Mouse (Mus musculus): ENCODE data around the gene Srsf11. TPM values are rescaled to one million over a fixed set of nuclear protein-coding genes. Genes with fewer than 3 reads are reported as not detected.

Gene Srsf11
- polyA plus RNA-seq, 1 experiment from 2014 or later, result 231 TPM

DNA sequence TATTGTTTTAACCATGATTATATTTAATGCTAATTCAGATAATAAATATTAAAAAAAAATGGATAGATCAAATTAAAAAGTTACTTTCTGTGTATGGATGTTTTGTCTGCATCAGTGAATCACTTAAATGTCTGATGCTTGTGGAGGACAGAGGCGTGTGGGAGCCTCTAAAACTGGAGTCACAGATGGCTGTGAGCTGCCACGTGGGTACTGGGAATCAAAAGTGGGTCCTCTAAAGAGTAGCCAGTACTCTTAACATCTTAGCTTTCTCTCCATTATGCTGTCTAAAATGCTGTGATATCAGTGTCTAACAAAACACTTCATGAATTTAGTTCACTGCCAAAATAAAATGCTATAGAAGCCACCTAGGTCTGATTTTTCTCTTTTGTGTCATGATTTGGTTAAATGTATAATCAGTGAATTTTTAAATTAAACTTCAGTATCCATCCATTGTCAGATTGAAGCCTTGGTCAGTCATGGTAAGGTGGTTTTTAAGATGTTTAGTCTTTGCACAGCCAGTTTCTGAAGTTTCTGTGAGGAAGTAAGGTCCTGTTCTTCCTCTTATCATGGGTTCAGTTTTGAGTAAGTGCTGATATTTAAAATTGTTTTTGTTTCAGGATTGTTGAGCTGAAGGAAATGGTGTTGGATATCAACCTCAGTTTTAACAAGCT, 24.3 kb upstream of the Srsf11 start:
- H3K9me3 ChIP-seq (ENCODE audit: low read length), result no peaks in the 10 kb centered on the region
- ATAC-seq (ENCODE audit: low FRiP score, low TSS enrichment), result no peak
- H3K4me1 ChIP-seq (ENCODE audit: insufficient read depth, low read length), result no peaks in the 10 kb centered on the region
- peaks cover 21% of the 10 kb centered on the region for H3K36me3 ChIP-seq (ENCODE audit: insufficient read depth, low read length)
- H3K9ac ChIP-seq (replicated peaks; ENCODE audit: low read length), result no peak overlapping the region
- H3K4me3 ChIP-seq (ENCODE audit: low read length), result no peak overlapping the region
- no peaks in the 10 kb centered on the region for H3K27me3 ChIP-seq (ENCODE audit: insufficient read depth, low read length)
- no peak overlapping the region for H3K27ac ChIP-seq (ENCODE audit: low read length)
- 90% methylated on average over 2 of the region's 2 CpGs for WGBS
- no peak overlapping the region for H3K4me2 ChIP-seq (replicated peaks; ENCODE audit: low read depth, low read length)

DNA sequence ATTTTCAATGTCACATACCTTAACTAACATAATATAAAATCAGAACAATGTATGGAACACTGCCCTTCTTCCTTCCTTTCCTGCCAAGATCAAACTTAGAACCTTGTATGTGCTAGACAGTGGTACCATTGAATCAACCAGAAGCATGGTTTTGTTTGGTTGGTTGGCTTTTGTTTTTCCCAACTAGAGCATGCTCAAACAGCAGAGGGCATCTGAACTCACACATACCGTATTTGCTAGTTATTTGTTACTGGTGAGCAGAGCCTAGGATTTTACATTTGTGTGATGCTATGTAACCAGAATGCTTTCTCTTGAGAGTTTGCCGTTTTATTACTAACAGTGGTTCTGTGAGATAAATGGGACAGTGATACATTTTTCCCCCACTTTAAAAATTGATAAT, 13.1 kb upstream of the Srsf11 start:
- no peak for ATAC-seq (ENCODE audit: low FRiP score, low TSS enrichment)
- no peak overlapping the region for H3K4me3 ChIP-seq (ENCODE audit: low read length)
- peaks cover 11% of the 10 kb centered on the region; the same call in 1 of the 2 replicates for H3K36me3 ChIP-seq (ENCODE audit: insufficient read depth, low read length)
- no peak overlapping the region for H3K27ac ChIP-seq (ENCODE audit: low read length)
- no peaks in the 10 kb centered on the region for H3K27me3 ChIP-seq (ENCODE audit: insufficient read depth, low read length)
- H3K9me3 ChIP-seq (ENCODE audit: low read length), result no peaks in the 10 kb centered on the region
- WGBS, result 92% methylated on average over 2 of the region's 2 CpGs
- no peaks in the 10 kb centered on the region for H3K4me1 ChIP-seq (ENCODE audit: insufficient read depth, low read length)
- H3K4me2 ChIP-seq (replicated peaks; ENCODE audit: low read depth, low read length), result no peak overlapping the region
- no peak overlapping the region for H3K9ac ChIP-seq (replicated peaks; ENCODE audit: low read length)

DNA sequence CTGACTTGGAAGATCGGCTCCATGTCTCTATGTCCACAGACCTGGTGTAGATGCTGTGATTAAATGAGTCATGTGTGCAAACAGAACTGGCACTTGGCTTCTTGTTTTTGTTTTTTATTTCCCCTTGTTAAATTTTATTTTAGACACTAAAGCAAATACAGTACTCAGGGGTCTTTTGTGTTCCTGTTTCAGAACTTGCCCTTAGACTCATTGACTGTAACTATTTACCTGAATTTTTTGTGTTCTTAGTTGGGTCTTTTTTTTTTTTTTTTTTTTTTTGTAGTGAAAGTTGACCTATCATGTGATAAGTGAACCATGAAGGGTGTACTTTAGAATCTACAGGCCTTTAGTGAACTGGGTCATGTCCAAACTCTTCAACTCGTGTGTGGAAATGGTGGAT, 4.3 kb upstream of the Srsf11 start:
- no peaks in the 10 kb centered on the region for H3K36me3 ChIP-seq (ENCODE audit: insufficient read depth, low read length)
- 70% methylated on average over 2 of the region's 2 CpGs for WGBS
- no peaks in the 10 kb centered on the region for H3K9me3 ChIP-seq (ENCODE audit: low read length)
- no peak overlapping the region for H3K4me2 ChIP-seq (replicated peaks; ENCODE audit: low read depth, low read length)
- no peak overlapping the region for H3K4me3 ChIP-seq (ENCODE audit: low read length)
- no peak overlapping the region for H3K9ac ChIP-seq (replicated peaks; ENCODE audit: low read length)
- no peaks in the 10 kb centered on the region for H3K27me3 ChIP-seq (ENCODE audit: insufficient read depth, low read length)
- ATAC-seq (ENCODE audit: low FRiP score, low TSS enrichment), result no peak
- H3K27ac ChIP-seq (ENCODE audit: low read length), result no peak overlapping the region
- peaks cover 6% of the 10 kb centered on the region; the same call in 1 of the 2 replicates for H3K4me1 ChIP-seq (ENCODE audit: insufficient read depth, low read length)

DNA sequence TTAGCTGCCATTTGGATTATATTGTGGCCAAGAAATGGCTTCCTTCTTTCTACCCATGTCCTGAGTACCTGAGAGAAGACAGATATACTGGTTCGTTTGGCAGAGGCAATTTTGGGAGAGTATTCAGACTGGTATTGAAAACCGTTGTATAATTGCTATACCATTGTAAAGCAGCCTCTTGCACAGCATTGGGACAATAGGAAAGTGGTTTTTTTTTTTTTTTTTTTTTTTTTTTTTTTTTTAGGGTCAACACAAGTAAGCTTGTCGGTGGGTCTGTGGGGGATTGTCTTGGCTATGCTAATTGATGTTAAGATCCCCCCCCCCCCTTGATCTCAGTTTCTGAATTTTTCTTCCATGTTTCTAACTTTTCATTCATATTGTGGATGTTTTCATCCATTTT, 1.7 kb upstream of the Srsf11 start:
- no peaks in the 10 kb centered on the region for H3K36me3 ChIP-seq (ENCODE audit: insufficient read depth, low read length)
- no peak overlapping the region for H3K4me3 ChIP-seq (ENCODE audit: low read length)
- H3K27me3 ChIP-seq (ENCODE audit: insufficient read depth, low read length), result no peaks in the 10 kb centered on the region
- no peaks in the 10 kb centered on the region for H3K9me3 ChIP-seq (ENCODE audit: low read length)
- 86% methylated on average over 3 of the region's 3 CpGs for WGBS
- ATAC-seq (ENCODE audit: low FRiP score, low TSS enrichment), result no peak
- H3K4me1 ChIP-seq (ENCODE audit: insufficient read depth, low read length), result peaks cover 15% of the 10 kb centered on the region
- no peak overlapping the region for H3K27ac ChIP-seq (ENCODE audit: low read length)
- H3K4me2 ChIP-seq (replicated peaks; ENCODE audit: low read depth, low read length), result no peak overlapping the region
- no peak overlapping the region for H3K9ac ChIP-seq (replicated peaks; ENCODE audit: low read length)

DNA sequence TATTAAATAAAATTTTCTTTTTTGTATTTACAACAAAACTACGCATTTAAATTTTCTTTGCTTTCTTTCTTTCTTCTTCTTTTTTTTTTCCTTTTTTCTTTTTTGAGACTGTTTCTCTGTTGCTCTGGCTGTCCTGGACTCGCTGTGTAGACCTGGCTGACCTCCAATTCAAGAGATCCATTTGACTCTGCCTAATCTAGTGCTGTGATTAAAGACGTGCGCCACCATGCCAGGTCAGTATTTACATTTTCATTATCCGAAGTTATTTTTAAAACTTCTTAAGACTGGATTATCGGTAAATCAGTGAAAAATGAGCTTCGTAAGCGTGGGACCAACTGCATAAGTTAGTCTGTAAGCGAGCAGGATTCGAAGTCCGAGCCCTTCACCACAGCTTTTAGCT, 573 bp downstream of the Srsf11 start:
- peak overlapping the region; percentile 80 for H3K4me3 ChIP-seq (ENCODE audit: low read length)
- WGBS, result 1% methylated on average over 11 of the region's 11 CpGs
- peak overlapping the region; percentile 75 for H3K4me2 ChIP-seq (replicated peaks; ENCODE audit: low read depth, low read length)
- no peaks in the 10 kb centered on the region for H3K9me3 ChIP-seq (ENCODE audit: low read length)
- ATAC-seq (ENCODE audit: low FRiP score, low TSS enrichment), result no peak
- H3K27me3 ChIP-seq (ENCODE audit: insufficient read depth, low read length), result no peaks in the 10 kb centered on the region
- peaks cover 24% of the 10 kb centered on the region for H3K4me1 ChIP-seq (ENCODE audit: insufficient read depth, low read length)
- H3K9ac ChIP-seq (replicated peaks; ENCODE audit: low read length), result peak overlapping the region; percentile 82
- H3K27ac ChIP-seq (ENCODE audit: low read length), result peak overlapping the region; percentile 85
- H3K36me3 ChIP-seq (ENCODE audit: insufficient read depth, low read length), result no peaks in the 10 kb centered on the region

DNA sequence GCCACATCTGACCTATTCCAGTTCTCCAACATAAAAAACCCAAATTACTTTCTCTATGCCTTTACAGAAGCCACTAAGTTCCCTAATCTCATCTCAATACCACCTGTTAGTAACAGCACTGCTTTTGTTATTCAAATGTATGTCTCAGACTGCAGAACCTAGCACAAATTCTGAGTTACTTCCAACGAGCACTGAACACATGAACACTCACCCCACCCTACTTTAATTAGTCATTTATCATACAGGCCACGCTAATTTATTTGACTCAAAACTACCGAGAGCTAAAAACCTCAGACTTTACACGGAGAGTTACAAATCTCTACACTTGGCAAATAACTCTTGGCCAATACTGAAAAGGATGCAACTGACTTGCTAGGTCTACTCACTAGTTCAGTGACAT, 4.3 kb downstream of the Srsf11 start:
- H3K9ac ChIP-seq (replicated peaks; ENCODE audit: low read length), result peak overlapping the region; percentile 95
- no peaks in the 10 kb centered on the region for H3K27me3 ChIP-seq (ENCODE audit: insufficient read depth, low read length)
- H3K4me2 ChIP-seq (replicated peaks; ENCODE audit: low read depth, low read length), result peak overlapping the region; percentile 82
- 3% methylated on average over 4 of the region's 4 CpGs for WGBS
- peak overlapping the region; percentile 98 for H3K27ac ChIP-seq (ENCODE audit: low read length)
- peak overlapping the region; percentile 90 for H3K4me3 ChIP-seq (ENCODE audit: low read length)
- 0 out of 2 replicates have a peak, but pooled peaks cover 2% of the 10 kb centered on the region for H3K36me3 ChIP-seq (ENCODE audit: insufficient read depth, low read length)
- peaks cover 22% of the 10 kb centered on the region for H3K4me1 ChIP-seq (ENCODE audit: insufficient read depth, low read length)
- H3K9me3 ChIP-seq (ENCODE audit: low read length), result no peaks in the 10 kb centered on the region
- ATAC-seq (ENCODE audit: low FRiP score, low TSS enrichment), result no peak

DNA sequence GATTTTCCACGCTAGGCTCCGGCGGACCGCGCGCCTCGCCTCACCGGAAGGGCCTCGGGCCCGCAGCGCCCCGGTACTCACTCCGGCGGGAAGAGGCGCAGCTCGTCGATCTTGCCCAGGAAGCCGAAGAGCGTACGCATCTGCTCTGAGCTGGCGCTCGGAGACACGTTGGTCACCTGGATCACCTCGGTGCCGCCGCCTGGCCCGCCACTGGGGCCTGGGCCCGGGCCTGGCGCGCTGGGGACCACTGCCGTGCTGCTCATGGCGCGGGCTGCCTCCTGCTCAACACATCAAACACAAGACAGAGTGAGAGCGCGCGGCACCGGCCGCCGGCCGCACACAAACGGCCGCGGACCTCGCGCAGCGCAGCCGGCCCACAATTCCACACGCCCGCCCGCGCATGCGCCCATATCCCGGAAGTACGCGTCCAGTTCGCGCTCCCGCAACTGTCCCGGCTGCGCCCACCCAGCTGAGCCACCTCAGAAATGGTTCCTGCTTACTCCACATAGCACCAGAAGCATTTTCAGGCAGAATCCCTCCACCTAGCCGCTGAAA, 5.0 kb downstream of the Srsf11 start:
- H3K27me3 ChIP-seq (ENCODE audit: insufficient read depth, low read length), result no peaks in the 10 kb centered on the region
- H3K36me3 ChIP-seq (ENCODE audit: insufficient read depth, low read length), result peaks cover 5% of the 10 kb centered on the region
- H3K9me3 ChIP-seq (ENCODE audit: low read length), result no peaks in the 10 kb centered on the region
- H3K4me1 ChIP-seq (ENCODE audit: insufficient read depth, low read length), result peaks cover 22% of the 10 kb centered on the region
- peak; percentile 95 for ATAC-seq (ENCODE audit: low FRiP score, low TSS enrichment)
- H3K27ac ChIP-seq (ENCODE audit: low read length), result peak overlapping the region; percentile 98
- WGBS, result under 1% methylated on average over 59 of the region's 61 CpGs
- H3K4me2 ChIP-seq (replicated peaks; ENCODE audit: low read depth, low read length), result peak overlapping the region; percentile 82
- H3K4me3 ChIP-seq (ENCODE audit: low read length), result peak overlapping the region; percentile 90
- H3K9ac ChIP-seq (replicated peaks; ENCODE audit: low read length), result peak overlapping the region; percentile 95

DNA sequence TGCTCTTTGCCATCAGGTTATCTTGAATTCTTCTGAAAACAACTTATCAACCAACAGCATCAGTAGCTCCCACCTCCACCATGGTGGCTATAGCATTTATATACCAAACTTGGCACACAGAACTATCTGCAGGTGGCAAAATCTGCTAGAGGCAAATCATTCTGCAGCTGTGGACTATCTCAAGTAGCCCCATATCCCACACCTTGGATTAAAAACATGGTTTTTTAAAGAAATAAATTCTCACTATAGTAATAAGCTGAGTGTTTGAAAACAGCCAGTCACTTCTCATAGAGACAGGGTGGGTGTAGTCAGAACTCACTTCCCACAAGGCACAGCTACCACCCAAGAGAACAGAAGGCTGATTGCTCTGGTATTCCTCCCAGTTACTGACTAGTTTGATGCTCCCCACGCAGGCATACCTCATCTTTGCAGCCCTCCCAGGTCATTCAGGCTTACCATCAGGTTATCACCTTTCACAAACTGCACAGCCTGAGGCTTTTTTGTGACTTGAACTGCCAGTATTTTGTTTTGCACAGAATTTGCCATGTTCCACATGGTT, 26.6 kb downstream of the Srsf11 start:
- WGBS, result 44% methylated on average over 1 of the region's 1 CpGs
- Histone ChIP-seq H3K9me3 (ENCODE audit: low read length) (no peaks in the 10 kb centered on the region), H3K27ac (ENCODE audit: low read length) (no peak overlapping the region), H3K9ac (replicated peaks; ENCODE audit: low read length) (no peak overlapping the region), H3K4me3 (ENCODE audit: low read length) (no peak overlapping the region), H3K4me2 (replicated peaks; ENCODE audit: low read depth, low read length) (no peak overlapping the region), H3K4me1 (ENCODE audit: insufficient read depth, low read length) (no peaks in the 10 kb centered on the region), H3K27me3 (ENCODE audit: insufficient read depth, low read length) (no peaks in the 10 kb centered on the region), H3K36me3 (ENCODE audit: insufficient read depth, low read length) (peaks cover 33% of the 10 kb centered on the region)
- no peak for ATAC-seq (ENCODE audit: low FRiP score, low TSS enrichment)

DNA sequence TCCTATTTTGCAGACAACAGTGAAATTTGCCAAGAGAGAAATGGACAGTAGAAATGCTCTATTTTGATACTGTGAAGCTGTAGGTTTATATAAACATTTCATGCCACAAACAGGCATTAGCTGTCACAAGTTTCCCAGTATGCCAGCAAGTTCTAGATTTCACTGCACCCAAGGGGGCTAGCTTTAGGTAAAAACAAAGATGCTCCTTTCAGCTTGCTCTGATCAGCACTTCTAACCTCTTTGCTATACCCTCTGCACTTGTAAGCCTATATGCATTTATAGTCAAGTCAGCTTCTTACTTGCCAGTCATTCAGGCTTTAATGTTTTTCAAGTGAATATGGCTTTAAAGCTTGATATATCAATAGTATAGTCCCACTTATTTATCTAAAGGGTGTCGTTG, 27.8 kb downstream of the Srsf11 start:
- no peaks in the 10 kb centered on the region for H3K4me1 ChIP-seq (ENCODE audit: insufficient read depth, low read length)
- H3K4me2 ChIP-seq (replicated peaks; ENCODE audit: low read depth, low read length), result no peak overlapping the region
- 71% methylated on average over 1 of the region's 1 CpGs for WGBS
- no peaks in the 10 kb centered on the region for H3K9me3 ChIP-seq (ENCODE audit: low read length)
- no peak overlapping the region for H3K9ac ChIP-seq (replicated peaks; ENCODE audit: low read length)
- H3K36me3 ChIP-seq (ENCODE audit: insufficient read depth, low read length), result peaks cover 32% of the 10 kb centered on the region
- no peak overlapping the region for H3K4me3 ChIP-seq (ENCODE audit: low read length)
- no peak overlapping the region for H3K27ac ChIP-seq (ENCODE audit: low read length)
- no peaks in the 10 kb centered on the region for H3K27me3 ChIP-seq (ENCODE audit: insufficient read depth, low read length)
- no peak for ATAC-seq (ENCODE audit: low FRiP score, low TSS enrichment)

DNA sequence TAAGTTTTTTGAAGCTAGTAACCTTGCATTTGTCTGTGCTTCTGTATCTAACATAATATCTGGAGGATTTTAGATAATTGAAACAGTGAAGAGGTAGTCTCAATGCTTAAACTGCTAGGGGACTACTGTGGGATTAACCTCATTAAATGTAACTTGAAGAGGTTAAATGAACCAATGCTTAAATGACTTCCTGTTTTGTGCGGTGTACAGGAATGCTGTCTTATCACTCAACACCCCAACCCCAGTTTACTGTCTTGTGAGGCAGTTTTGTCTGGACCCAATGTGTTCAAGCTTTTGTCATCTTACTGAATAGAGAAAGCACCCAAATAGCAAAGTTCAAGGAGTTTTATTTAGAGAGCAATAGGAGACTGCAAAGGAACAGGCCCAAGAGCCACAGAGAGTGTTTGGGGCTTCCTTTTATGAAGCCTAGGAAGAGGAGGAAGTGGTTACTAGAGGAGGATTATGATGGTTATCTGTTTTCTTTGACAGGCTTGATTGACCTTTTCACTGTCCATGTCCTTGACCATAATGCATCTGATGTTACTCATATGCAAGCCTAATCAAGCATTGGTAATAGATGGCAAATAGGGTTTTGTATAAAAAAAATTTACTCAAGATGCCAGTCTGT, 37.6 kb downstream of the Srsf11 start:
- Histone ChIP-seq H3K36me3 (ENCODE audit: insufficient read depth, low read length) (peaks cover 23% of the 10 kb centered on the region), H3K4me3 (ENCODE audit: low read length) (no peak overlapping the region), H3K4me2 (replicated peaks; ENCODE audit: low read depth, low read length) (no peak overlapping the region), H3K4me1 (ENCODE audit: insufficient read depth, low read length) (no peaks in the 10 kb centered on the region), H3K9ac (replicated peaks; ENCODE audit: low read length) (no peak overlapping the region), H3K27ac (ENCODE audit: low read length) (no peak overlapping the region), H3K9me3 (ENCODE audit: low read length) (no peaks in the 10 kb centered on the region), H3K27me3 (ENCODE audit: insufficient read depth, low read length) (no peaks in the 10 kb centered on the region)
- 41% methylated on average over 1 of the region's 1 CpGs for WGBS
- no peak for ATAC-seq (ENCODE audit: low FRiP score, low TSS enrichment)

Data from kidney, embryonic 16.5 days (tissue).